Mouse (Mus musculus): ENCODE results near the gene Usp36.

GRCm38 (mm10) chr11:118316231-118316806, 26.3 kb upstream of the Usp36 start:
- TF ChIP-seq POLR2A (IDR thresholded peaks at IDR 0.05; ENCODE audit: low read depth, low read length) (no peak), CTCF (IDR thresholded peaks at IDR 0.05; ENCODE audit: extremely low read depth, insufficient read length, insufficient replicate concordance, low read depth, low read length) (no peak)

All from small intestine, adult 2 months (tissue).